Mouse (Mus musculus): ENCODE results near the gene Zbtb40. TPM values are rescaled to one million over a fixed set of nuclear protein-coding genes. Genes with fewer than 3 reads are reported as not detected.

Zbtb40 gene
- polyA plus RNA-seq, 1 experiment from 2014 or later = 4.1 TPM

DNA sequence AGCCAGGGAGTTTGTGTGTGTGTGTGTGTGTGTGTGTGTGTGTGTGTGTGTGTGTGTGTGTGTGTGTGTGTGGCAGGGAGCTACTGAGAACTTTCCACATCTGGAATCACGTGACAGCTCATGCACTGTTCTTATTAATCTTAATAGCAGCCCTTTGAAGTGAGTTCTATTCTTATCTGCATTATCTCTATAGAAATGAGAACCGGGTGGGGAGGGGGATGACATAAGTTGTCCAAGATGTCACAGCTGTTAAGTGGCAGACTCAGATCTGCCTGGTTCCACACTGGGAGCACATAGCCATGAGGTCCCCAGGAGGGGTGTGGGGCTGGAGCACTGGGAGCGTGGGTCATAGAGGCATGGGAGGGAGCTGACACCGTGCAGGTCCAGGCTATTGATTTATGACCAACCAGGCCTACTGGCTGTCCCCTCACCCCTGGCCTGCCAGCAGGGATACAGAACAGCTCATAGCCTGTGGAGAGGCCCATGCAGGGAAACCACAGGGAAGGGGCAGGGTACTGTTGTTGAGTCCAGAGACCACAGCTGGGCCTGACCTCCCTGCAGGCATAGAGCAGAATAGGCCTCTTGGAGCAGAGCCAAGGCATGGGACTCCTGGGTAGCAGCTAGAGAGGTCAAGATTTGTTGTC lies 86.8 kb downstream of the Zbtb40 start:
- H3K4me1 ChIP-seq (ENCODE audit: control insufficient read depth, insufficient read depth, low read length) = peaks cover 7% of the 10 kb centered on the region; the same call in 1 of the 2 replicates
- H3K36me3 ChIP-seq (ENCODE audit: control insufficient read depth, insufficient read depth, low read length) = no peaks in the 10 kb centered on the region
- peaks cover 40% of the 10 kb centered on the region for H3K27me3 ChIP-seq (replicated peaks; ENCODE audit: control insufficient read depth, insufficient read depth, low read length)
- no peak overlapping the region for H3K9ac ChIP-seq (ENCODE audit: low read depth, low read length)
- no peak overlapping the region for H3K4me2 ChIP-seq (ENCODE audit: low read depth, low read length)
- no peak overlapping the region for H3K27ac ChIP-seq (replicated peaks; ENCODE audit: low read depth, low read length)
- no peaks in the 10 kb centered on the region for H3K9me3 ChIP-seq (ENCODE audit: control insufficient read depth, low read length)
- 26% methylated on average over 4 of the region's 4 CpGs for WGBS
- peak; percentile 20 for DNase-seq (ENCODE audit: low spot score)
- no peak overlapping the region for H3K4me3 ChIP-seq (ENCODE audit: low read depth, low read length)
- no peak for ATAC-seq (ENCODE audit: low read depth)

DNA sequence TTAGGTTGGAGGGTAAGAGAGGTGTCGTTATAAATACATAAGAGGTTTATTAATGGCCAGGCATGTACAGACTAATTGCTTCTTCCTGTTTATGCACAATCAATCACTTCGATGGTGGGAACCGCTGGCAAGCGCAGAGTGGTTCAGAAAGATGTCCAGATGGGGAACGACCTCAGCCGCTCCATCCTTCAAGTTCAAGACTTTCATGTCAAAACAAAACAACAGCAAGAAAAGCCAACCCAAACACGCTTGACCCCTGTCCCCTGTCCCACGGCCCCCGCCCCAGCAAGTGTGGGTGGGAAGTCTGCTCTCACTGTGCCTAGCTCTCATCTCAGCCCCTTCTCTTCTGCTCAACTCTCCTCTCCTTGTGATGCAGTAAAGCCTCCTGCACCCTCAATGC lies 88.0 kb downstream of the Zbtb40 start:
- Histone ChIP-seq H3K4me2 (ENCODE audit: low read depth, low read length) (no peak overlapping the region), H3K9ac (ENCODE audit: low read depth, low read length) (no peak overlapping the region), H3K4me1 (ENCODE audit: control insufficient read depth, insufficient read depth, low read length) (peaks cover 7% of the 10 kb centered on the region; the same call in 1 of the 2 replicates), H3K27me3 (replicated peaks; ENCODE audit: control insufficient read depth, insufficient read depth, low read length) (peaks cover 41% of the 10 kb centered on the region), H3K4me3 (ENCODE audit: low read depth, low read length) (no peak overlapping the region), H3K27ac (replicated peaks; ENCODE audit: low read depth, low read length) (no peak overlapping the region), H3K9me3 (ENCODE audit: control insufficient read depth, low read length) (no peaks in the 10 kb centered on the region), H3K36me3 (ENCODE audit: control insufficient read depth, insufficient read depth, low read length) (no peaks in the 10 kb centered on the region)
- WGBS = 50% methylated on average over 9 of the region's 9 CpGs
- ATAC-seq (ENCODE audit: low read depth) (no peak), DNase-seq (ENCODE audit: low spot score) (no peak)

GRCm38 (mm10) chr4:136960068-136960467 lies 88.5 kb downstream of the Zbtb40 start:
- Histone ChIP-seq H3K4me1 (ENCODE audit: control insufficient read depth, insufficient read depth, low read length) (peaks cover 3% of the 10 kb centered on the region; the same call in 1 of the 2 replicates), H3K9ac (ENCODE audit: low read depth, low read length) (no peak overlapping the region), H3K4me2 (ENCODE audit: low read depth, low read length) (no peak overlapping the region), H3K36me3 (ENCODE audit: control insufficient read depth, insufficient read depth, low read length) (no peaks in the 10 kb centered on the region), H3K4me3 (ENCODE audit: low read depth, low read length) (no peak overlapping the region), H3K27ac (replicated peaks; ENCODE audit: low read depth, low read length) (no peak overlapping the region), H3K9me3 (ENCODE audit: control insufficient read depth, low read length) (no peaks in the 10 kb centered on the region), H3K27me3 (replicated peaks; ENCODE audit: control insufficient read depth, insufficient read depth, low read length) (peaks cover 46% of the 10 kb centered on the region)
- ATAC-seq (ENCODE audit: low read depth) = no peak
- no peak for DNase-seq (ENCODE audit: low spot score)
- 46% methylated on average over 3 of the region's 3 CpGs for WGBS

DNA sequence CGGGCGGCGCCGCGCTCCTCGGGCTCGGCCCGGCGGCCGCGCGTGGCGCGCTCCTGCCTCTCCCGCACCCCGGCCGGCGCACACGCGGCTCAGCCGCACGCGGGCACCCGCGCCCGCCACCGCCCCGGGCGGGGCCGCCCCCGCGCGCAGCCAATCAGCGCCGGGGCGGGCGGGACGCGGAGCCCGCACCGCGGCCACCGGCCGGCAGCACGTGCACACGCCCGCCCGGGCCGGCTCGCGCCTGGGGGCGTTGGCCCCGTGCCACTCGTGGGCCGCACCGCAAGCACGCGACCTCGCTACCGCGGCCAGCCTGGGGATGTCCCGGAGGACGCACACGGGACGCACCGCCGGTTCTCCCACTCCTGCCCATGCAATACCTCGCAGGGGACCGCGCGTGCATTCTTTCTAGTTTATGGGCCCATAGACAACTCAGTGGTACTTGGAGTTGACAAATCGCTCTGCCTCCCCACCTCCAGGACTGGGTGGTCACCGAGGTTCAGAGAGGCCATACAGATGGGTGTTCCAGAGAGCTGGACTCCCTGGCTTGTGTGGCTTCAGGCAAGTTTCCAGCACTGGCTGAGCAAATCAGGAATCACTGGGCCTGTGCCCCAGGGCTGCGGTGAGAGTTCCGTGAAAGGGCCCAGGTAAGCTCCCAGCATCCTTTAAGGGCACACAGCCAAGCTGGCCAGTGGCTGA lies 91.7 kb downstream of the Zbtb40 start, which contains the start of gene Epha8:
Gene Epha8 (minus strand): TSS at position 66 of the 696 bp plus-strand sequence.
- Histone ChIP-seq H3K27me3 (replicated peaks; ENCODE audit: control insufficient read depth, insufficient read depth, low read length) (peaks cover 62% of the 10 kb centered on the region), H3K9me3 (ENCODE audit: control insufficient read depth, low read length) (no peaks in the 10 kb centered on the region), H3K36me3 (ENCODE audit: control insufficient read depth, insufficient read depth, low read length) (no peaks in the 10 kb centered on the region), H3K4me2 (ENCODE audit: low read depth, low read length) (peak within 1 kb of the TSS; percentile 91), H3K27ac (replicated peaks; ENCODE audit: low read depth, low read length) (no peak within 1 kb of the TSS), H3K9ac (ENCODE audit: low read depth, low read length) (peak within 1 kb of the TSS; percentile 49), H3K4me3 (ENCODE audit: low read depth, low read length) (peak within 1 kb of the TSS; percentile 41), H3K4me1 (ENCODE audit: control insufficient read depth, insufficient read depth, low read length) (no peaks in the 10 kb centered on the region)
- 5% methylated on average over 20 of the region's 75 CpGs for WGBS
- ATAC-seq (ENCODE audit: low read depth) (peak; percentile 22; the same call in 1 of the 2 replicates), DNase-seq (ENCODE audit: low spot score) (no peak)

DNA sequence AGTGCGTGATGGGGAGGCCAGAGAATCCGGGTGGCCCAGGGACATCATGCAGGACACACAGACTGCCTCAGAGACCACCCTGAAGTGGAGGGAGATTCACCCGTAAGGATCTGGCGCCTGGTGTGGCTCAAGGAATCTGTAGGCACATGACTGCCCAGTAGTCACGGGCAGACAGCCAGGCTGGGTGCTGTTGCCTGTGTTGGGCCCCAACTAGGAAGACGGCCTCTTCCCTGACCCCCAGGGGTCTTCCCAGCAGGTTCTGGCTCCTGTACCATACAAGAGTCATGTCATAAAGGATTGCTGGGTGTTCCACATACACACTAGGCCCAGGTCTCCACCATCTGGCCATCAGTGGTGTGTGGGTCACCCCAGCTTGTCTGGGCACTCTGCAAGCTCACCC lies 94.0 kb downstream of the Zbtb40 start:
- Histone ChIP-seq H3K9ac (ENCODE audit: low read depth, low read length) (no peak overlapping the region), H3K9me3 (ENCODE audit: control insufficient read depth, low read length) (no peaks in the 10 kb centered on the region), H3K4me1 (ENCODE audit: control insufficient read depth, insufficient read depth, low read length) (no peaks in the 10 kb centered on the region), H3K4me2 (ENCODE audit: low read depth, low read length) (no peak overlapping the region), H3K36me3 (ENCODE audit: control insufficient read depth, insufficient read depth, low read length) (no peaks in the 10 kb centered on the region), H3K27me3 (replicated peaks; ENCODE audit: control insufficient read depth, insufficient read depth, low read length) (peaks cover 74% of the 10 kb centered on the region), H3K4me3 (ENCODE audit: low read depth, low read length) (no peak overlapping the region), H3K27ac (replicated peaks; ENCODE audit: low read depth, low read length) (no peak overlapping the region)
- WGBS = 66% methylated on average over 6 of the region's 6 CpGs
- DNase-seq (ENCODE audit: low spot score) (no peak), ATAC-seq (ENCODE audit: low read depth) (no peak)

GRCm38 (mm10) chr4:136949266-136949989 lies 99.2 kb downstream of the Zbtb40 start:
- DNase-seq (ENCODE audit: low spot score) (no peak), ATAC-seq (ENCODE audit: low read depth) (no peak)
- no peak overlapping the region for H3K9ac ChIP-seq (ENCODE audit: low read depth, low read length)
- no peak overlapping the region for H3K4me2 ChIP-seq (ENCODE audit: low read depth, low read length)
- 39% methylated on average over 10 of the region's 10 CpGs for WGBS
- no peak overlapping the region for H3K27ac ChIP-seq (replicated peaks; ENCODE audit: low read depth, low read length)
- peaks cover 8% of the 10 kb centered on the region for H3K4me1 ChIP-seq (ENCODE audit: control insufficient read depth, insufficient read depth, low read length)
- no peaks in the 10 kb centered on the region for H3K9me3 ChIP-seq (ENCODE audit: control insufficient read depth, low read length)
- H3K4me3 ChIP-seq (ENCODE audit: low read depth, low read length) = no peak overlapping the region
- H3K36me3 ChIP-seq (ENCODE audit: control insufficient read depth, insufficient read depth, low read length) = no peaks in the 10 kb centered on the region
- peaks cover 28% of the 10 kb centered on the region for H3K27me3 ChIP-seq (replicated peaks; ENCODE audit: control insufficient read depth, insufficient read depth, low read length)

DNA sequence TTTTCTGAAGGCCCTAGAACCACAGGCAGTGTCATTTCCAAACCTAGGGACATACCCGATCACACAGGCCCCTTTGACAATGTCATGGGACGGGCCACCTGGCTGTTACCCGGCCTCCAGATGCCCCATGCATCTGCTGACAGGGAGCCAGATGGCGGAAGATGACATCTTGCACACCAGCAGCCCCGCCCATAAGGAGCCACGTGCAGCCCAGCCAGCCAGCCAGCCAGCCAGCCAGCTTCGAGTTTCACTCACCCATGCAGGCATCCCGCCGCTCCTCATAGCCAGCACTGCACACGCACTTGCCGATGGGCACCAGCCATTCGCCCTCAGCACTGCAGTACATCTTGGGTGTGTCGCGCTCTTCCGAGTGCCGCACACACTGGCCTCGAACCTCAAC lies 103.2 kb downstream of the Zbtb40 start:
- ATAC-seq (ENCODE audit: low read depth) = peak; percentile 34
- no peak overlapping the region for H3K27ac ChIP-seq (replicated peaks; ENCODE audit: low read depth, low read length)
- H3K4me1 ChIP-seq (ENCODE audit: control insufficient read depth, insufficient read depth, low read length) = peaks cover 12% of the 10 kb centered on the region
- WGBS = 55% methylated on average over 15 of the region's 17 CpGs
- H3K27me3 ChIP-seq (replicated peaks; ENCODE audit: control insufficient read depth, insufficient read depth, low read length) = peaks cover 24% of the 10 kb centered on the region
- no peaks in the 10 kb centered on the region for H3K36me3 ChIP-seq (ENCODE audit: control insufficient read depth, insufficient read depth, low read length)
- H3K4me2 ChIP-seq (ENCODE audit: low read depth, low read length) = no peak overlapping the region
- no peak overlapping the region for H3K4me3 ChIP-seq (ENCODE audit: low read depth, low read length)
- H3K9me3 ChIP-seq (ENCODE audit: control insufficient read depth, low read length) = no peaks in the 10 kb centered on the region
- H3K9ac ChIP-seq (ENCODE audit: low read depth, low read length) = no peak overlapping the region
- DNase-seq (ENCODE audit: low spot score) = peak; percentile 42

DNA sequence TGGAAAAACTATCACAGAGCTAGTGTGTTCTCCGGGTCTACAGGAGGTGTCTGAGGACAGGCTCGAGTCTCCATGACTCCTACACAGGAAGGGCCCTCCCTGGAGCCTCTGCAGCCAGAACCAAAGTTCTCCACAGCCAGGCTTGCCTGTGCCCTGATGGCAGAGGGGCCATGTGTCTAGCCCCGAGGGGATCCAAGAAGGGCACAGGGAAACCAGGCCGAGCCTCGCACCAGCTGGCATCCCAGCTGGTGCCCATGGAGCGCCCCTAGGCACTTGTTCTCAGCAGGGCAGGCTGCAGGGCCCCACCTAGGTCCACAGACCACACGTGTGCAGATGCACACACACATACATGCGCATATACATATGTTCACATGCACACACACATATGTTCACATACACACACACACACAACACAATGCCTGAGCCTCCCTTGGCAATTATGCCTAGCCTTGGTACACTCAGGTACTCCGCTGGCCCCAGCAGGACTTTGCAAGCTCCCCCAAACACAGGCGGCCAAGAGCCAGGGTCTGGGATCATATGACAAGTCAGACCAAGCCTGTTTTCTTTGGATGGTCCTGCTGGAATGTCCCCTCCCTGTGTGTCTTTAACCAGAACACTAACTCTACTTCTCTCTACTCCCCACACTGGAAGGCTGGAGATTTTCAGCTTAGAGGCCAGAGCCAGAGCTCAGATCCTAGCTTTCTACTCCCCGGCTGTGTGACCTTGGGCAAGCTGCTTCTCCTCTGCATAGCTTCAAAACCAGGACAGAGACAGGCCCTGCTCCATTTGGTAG lies 103.8 kb downstream of the Zbtb40 start:
- ATAC-seq (ENCODE audit: low read depth) = no peak
- Histone ChIP-seq H3K4me2 (ENCODE audit: low read depth, low read length) (no peak overlapping the region), H3K9me3 (ENCODE audit: control insufficient read depth, low read length) (no peaks in the 10 kb centered on the region), H3K27ac (replicated peaks; ENCODE audit: low read depth, low read length) (no peak overlapping the region), H3K9ac (ENCODE audit: low read depth, low read length) (no peak overlapping the region), H3K27me3 (replicated peaks; ENCODE audit: control insufficient read depth, insufficient read depth, low read length) (peaks cover 19% of the 10 kb centered on the region), H3K4me1 (ENCODE audit: control insufficient read depth, insufficient read depth, low read length) (peaks cover 12% of the 10 kb centered on the region), H3K4me3 (ENCODE audit: low read depth, low read length) (no peak overlapping the region), H3K36me3 (ENCODE audit: control insufficient read depth, insufficient read depth, low read length) (no peaks in the 10 kb centered on the region)
- DNase-seq (ENCODE audit: low spot score) = peak; percentile 22
- WGBS = 61% methylated on average over 11 of the region's 11 CpGs

Measured in embryonic facial prominence, embryonic 14.5 days (tissue).